Mouse (Mus musculus): ENCODE data around the gene Mpo. TPM values are rescaled to one million over a fixed set of nuclear protein-coding genes. Genes with fewer than 3 reads are reported as not detected.
A peak's percentile ranks its signal among the peaks of the same experiment; 100 is the strongest.

Mpo gene
- polyA plus RNA-seq, 2 experiments, result 142 to 360 TPM

- DNase-seq (ENCODE audit: low read depth in 3 of 3, low spot score in 3 of 3) (no peak), ATAC-seq (ENCODE audit: insufficient read depth) (peak; percentile 57; the same call in 1 of the 2 replicates)
- 35% methylated on average over 29 of the region's 32 CpGs for WGBS (ENCODE audit: insufficient replicate concordance)
- no peak overlapping the region for H3K9ac ChIP-seq (replicated peaks)
- H3K4me2 ChIP-seq (ENCODE audit: low read depth), result peak overlapping the region; percentile 54
- H3K27ac ChIP-seq, result no peak overlapping the region
- H3K9me3 ChIP-seq (ENCODE audit: control insufficient read depth, low read length), result no peaks in the 10 kb centered on the region
- H3K4me1 ChIP-seq (replicated peaks; ENCODE audit: control insufficient read depth in 2 of 2, insufficient read depth in 2 of 2, low read length in 1 of 2), result no peaks in the 10 kb centered on the region
- TF ChIP-seq EP300 (IDR thresholded peaks at IDR 0.05; ENCODE audit: low read depth) (no peak), CTCF (IDR thresholded peaks at IDR 0.05; ENCODE audit: low read depth) (no peak)
- H3K27me3 ChIP-seq (ENCODE audit: control insufficient read depth, insufficient read depth, low read length), result no peaks in the 10 kb centered on the region; the same call in 1 of the 2 replicates
- H3K36me3 ChIP-seq (replicated peaks; ENCODE audit: control insufficient read depth, insufficient read depth, low read depth), result no peaks in the 10 kb centered on the region
- peak overlapping the region in 1 of 2 experiments; percentile 17; a peak in 2 of 4 replicates for H3K4me3 ChIP-seq (ENCODE audit: insufficient read depth in 1 of 2, low read depth in 2 of 2, low read length in 2 of 2)
Measured at GRCm38 (mm10) chr11:87778100-87778765, 15.1 kb upstream of the Mpo start.

DNA sequence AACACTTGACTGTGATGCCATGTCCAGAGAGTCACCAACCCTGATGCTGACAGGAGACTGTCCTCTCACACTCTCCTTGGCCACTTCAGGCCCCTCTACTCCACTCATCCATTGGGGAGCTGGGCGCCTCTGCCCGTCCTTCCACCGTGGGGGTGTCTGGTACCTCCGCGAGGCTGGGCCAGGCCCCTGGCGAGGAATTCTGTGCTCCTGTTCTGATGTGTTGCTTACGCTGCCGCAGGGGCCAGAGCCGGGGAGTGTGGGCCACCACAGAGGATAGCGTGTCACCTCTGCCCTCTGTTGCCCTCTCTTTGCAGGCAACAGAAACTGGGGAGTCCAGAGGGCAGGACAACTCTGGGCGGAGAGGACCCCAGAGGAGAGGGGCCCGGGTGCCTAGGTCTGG, 14.5 kb upstream of the Mpo start:
- Histone ChIP-seq H3K27me3 (ENCODE audit: control insufficient read depth, insufficient read depth, low read length) (no peaks in the 10 kb centered on the region; the same call in 1 of the 2 replicates), H3K27ac (no peak overlapping the region), H3K4me1 (replicated peaks; ENCODE audit: control insufficient read depth in 2 of 2, insufficient read depth in 2 of 2, low read length in 1 of 2) (no peaks in the 10 kb centered on the region), H3K36me3 (replicated peaks; ENCODE audit: control insufficient read depth, insufficient read depth, low read depth) (no peaks in the 10 kb centered on the region), H3K4me3 (ENCODE audit: insufficient read depth in 1 of 2, low read depth in 2 of 2, low read length in 2 of 2) (no peak overlapping the region), H3K9ac (replicated peaks) (no peak overlapping the region), H3K4me2 (ENCODE audit: low read depth) (peak overlapping the region; percentile 54), H3K9me3 (ENCODE audit: control insufficient read depth, low read length) (no peaks in the 10 kb centered on the region)
- DNase-seq (ENCODE audit: low read depth in 3 of 3, low spot score in 3 of 3), result no peak
- ATAC-seq (ENCODE audit: insufficient read depth), result no peak
- WGBS (ENCODE audit: insufficient replicate concordance), result 55% methylated on average over 12 of the region's 12 CpGs
- TF ChIP-seq EP300 (IDR thresholded peaks at IDR 0.05; ENCODE audit: low read depth) (no peak), CTCF (IDR thresholded peaks at IDR 0.05; ENCODE audit: low read depth) (no peak)

- Histone ChIP-seq H3K4me3 (ENCODE audit: insufficient read depth in 1 of 2, low read depth in 2 of 2, low read length in 2 of 2) (no peak overlapping the region), H3K4me2 (ENCODE audit: low read depth) (no peak overlapping the region), H3K27me3 (ENCODE audit: control insufficient read depth, insufficient read depth, low read length) (no peaks in the 10 kb centered on the region; the same call in 1 of the 2 replicates), H3K9ac (replicated peaks) (no peak overlapping the region), H3K36me3 (replicated peaks; ENCODE audit: control insufficient read depth, insufficient read depth, low read depth) (no peaks in the 10 kb centered on the region), H3K9me3 (ENCODE audit: control insufficient read depth, low read length) (no peaks in the 10 kb centered on the region), H3K27ac (no peak overlapping the region), H3K4me1 (replicated peaks; ENCODE audit: control insufficient read depth in 2 of 2, insufficient read depth in 2 of 2, low read length in 1 of 2) (no peaks in the 10 kb centered on the region)
- WGBS (ENCODE audit: insufficient replicate concordance), result 63% methylated on average over 4 of the region's 4 CpGs
- no peak for ATAC-seq (ENCODE audit: insufficient read depth)
- DNase-seq (ENCODE audit: low read depth in 3 of 3, low spot score in 3 of 3), result no peak
- TF ChIP-seq CTCF (IDR thresholded peaks at IDR 0.05; ENCODE audit: low read depth) (no peak), EP300 (IDR thresholded peaks at IDR 0.05; ENCODE audit: low read depth) (no peak)
Measured at GRCm38 (mm10) chr11:87779392-87779791, 14.0 kb upstream of the Mpo start.

DNA sequence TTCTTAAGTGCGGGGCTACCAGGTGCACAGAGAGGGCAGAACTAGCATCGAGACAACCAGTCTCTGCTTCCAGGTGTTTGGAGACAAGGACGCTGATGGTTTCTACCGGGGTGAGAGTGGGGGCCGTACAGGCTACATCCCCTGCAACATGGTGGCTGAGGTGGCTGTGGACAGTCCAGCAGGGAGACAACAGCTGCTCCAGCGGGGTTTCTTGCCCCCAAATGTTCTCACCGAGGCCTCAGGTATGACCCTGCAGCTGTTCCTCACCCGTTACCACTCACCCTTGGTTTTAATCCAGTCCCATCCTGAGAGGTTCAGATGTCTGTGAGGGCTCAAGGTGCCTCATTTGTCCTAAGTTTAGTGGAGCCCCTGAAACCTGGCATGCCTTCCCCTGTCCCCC, 13.3 kb upstream of the Mpo start:
- DNase-seq (ENCODE audit: low read depth in 3 of 3, low spot score in 3 of 3), result no peak
- no peak for ATAC-seq (ENCODE audit: insufficient read depth)
- no peaks in the 10 kb centered on the region for H3K4me1 ChIP-seq (replicated peaks; ENCODE audit: control insufficient read depth in 2 of 2, insufficient read depth in 2 of 2, low read length in 1 of 2)
- no peak overlapping the region for H3K4me2 ChIP-seq (ENCODE audit: low read depth)
- no peak for TF ChIP-seq CTCF (IDR thresholded peaks at IDR 0.05; ENCODE audit: low read depth)
- TF ChIP-seq EP300 (IDR thresholded peaks at IDR 0.05; ENCODE audit: low read depth), result no peak
- H3K36me3 ChIP-seq (replicated peaks; ENCODE audit: control insufficient read depth, insufficient read depth, low read depth), result no peaks in the 10 kb centered on the region
- H3K4me3 ChIP-seq (ENCODE audit: insufficient read depth in 1 of 2, low read depth in 2 of 2, low read length in 2 of 2), result no peak overlapping the region
- no peak overlapping the region for H3K27ac ChIP-seq
- H3K27me3 ChIP-seq (ENCODE audit: control insufficient read depth, insufficient read depth, low read length), result no peaks in the 10 kb centered on the region; the same call in 1 of the 2 replicates
- H3K9ac ChIP-seq (replicated peaks), result no peak overlapping the region
- H3K9me3 ChIP-seq (ENCODE audit: control insufficient read depth, low read length), result no peaks in the 10 kb centered on the region
- 77% methylated on average over 8 of the region's 8 CpGs for WGBS (ENCODE audit: insufficient replicate concordance)

GRCm38 (mm10) chr11:87790088-87790487, 3.3 kb upstream of the Mpo start:
- H3K4me2 ChIP-seq (ENCODE audit: low read depth), result no peak overlapping the region
- no peaks in the 10 kb centered on the region for H3K27me3 ChIP-seq (ENCODE audit: control insufficient read depth, insufficient read depth, low read length)
- no peak overlapping the region for H3K27ac ChIP-seq
- H3K9me3 ChIP-seq (ENCODE audit: control insufficient read depth, low read length), result no peaks in the 10 kb centered on the region
- no peak for ATAC-seq (ENCODE audit: insufficient read depth)
- H3K4me1 ChIP-seq (replicated peaks; ENCODE audit: control insufficient read depth in 2 of 2, insufficient read depth in 2 of 2, low read length in 1 of 2), result peaks cover 0 to 2% of the 10 kb centered on the region in 2 experiments; a peak in 1 of 4 replicates
- H3K36me3 ChIP-seq (replicated peaks; ENCODE audit: control insufficient read depth, insufficient read depth, low read depth), result no peaks in the 10 kb centered on the region
- H3K9ac ChIP-seq (replicated peaks), result no peak overlapping the region
- DNase-seq (ENCODE audit: low read depth in 3 of 3, low spot score in 3 of 3), result no peak
- no peak overlapping the region for H3K4me3 ChIP-seq (ENCODE audit: insufficient read depth in 1 of 2, low read depth in 2 of 2, low read length in 2 of 2)
- 22% methylated on average over 6 of the region's 6 CpGs for WGBS (ENCODE audit: insufficient replicate concordance)
- no peak for TF ChIP-seq EP300 (IDR thresholded peaks at IDR 0.05; ENCODE audit: low read depth)
- TF ChIP-seq CTCF (IDR thresholded peaks at IDR 0.05; ENCODE audit: low read depth), result no peak

All from liver, embryonic 14.5 days (tissue).